Mouse (Mus musculus): ENCODE data around the gene Inpp5a.
A peak's percentile ranks its signal among the peaks of the same experiment; 100 is the strongest.

The Inpp5a gene

DNA sequence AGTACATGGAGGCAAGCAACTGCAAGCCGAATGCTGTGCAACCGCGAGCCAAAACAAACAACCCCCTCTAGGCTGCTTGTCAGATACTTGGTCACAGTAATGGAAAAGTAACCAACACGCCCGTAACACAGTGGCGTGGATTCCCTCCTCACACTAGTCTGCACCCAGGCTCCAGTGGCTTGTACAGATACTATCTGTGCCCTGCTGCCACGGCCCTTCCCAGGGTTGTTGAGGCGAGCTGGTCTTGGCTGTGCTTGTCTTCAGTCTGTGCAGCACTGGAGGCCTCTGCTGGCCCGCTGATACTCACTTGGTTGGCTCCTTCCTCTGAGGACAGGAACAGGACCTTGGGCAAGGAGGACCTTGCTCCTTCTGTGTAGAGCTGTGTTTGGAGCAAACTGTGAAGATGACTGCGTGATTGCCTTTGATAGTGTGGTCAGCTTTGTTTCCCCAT lies 52.9 kb downstream of the Inpp5a start:
- DNase-seq (ENCODE audit: low spot score), result no peak

GRCm38 (mm10) chr7:139445621-139446020 lies 56.7 kb downstream of the Inpp5a start:
- no peak for DNase-seq (ENCODE audit: low spot score)

DNA sequence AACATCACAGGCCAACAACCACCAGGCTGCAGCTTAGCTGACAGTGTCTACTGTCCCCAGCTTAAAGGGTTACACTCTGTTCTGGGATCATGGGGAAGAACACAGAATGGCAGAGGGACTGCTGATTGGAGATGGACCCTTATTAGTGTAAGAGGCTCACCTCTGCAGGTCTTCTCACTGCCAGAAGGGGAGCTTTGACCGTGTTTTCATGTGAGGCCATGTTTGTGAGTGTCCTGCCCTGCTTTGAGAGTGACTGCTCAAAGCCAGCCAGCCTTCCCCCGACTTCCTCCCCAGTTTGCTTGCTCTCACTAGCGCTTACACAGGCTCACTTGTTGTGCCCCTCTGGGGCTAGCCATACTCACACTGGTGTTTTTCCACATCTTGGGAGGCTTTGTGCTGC lies 58.5 kb downstream of the Inpp5a start:
- no peak for DNase-seq (ENCODE audit: low spot score)

GRCm38 (mm10) chr7:139450186-139450998 lies 61.5 kb downstream of the Inpp5a start:
- no peak for DNase-seq (ENCODE audit: low spot score)

- no peak for DNase-seq (ENCODE audit: low spot score)
These were observed 62.8 kb downstream of the Inpp5a start for GRCm38 (mm10) chr7:139451711-139452110.

- no peak for DNase-seq (ENCODE audit: low spot score)
These were observed 63.3 kb downstream of the Inpp5a start for GRCm38 (mm10) chr7:139452199-139452598.

GRCm38 (mm10) chr7:139453198-139453597 lies 64.3 kb downstream of the Inpp5a start:
- no peak for DNase-seq (ENCODE audit: low spot score)

GRCm38 (mm10) chr7:139454285-139454684 lies 65.4 kb downstream of the Inpp5a start:
- no peak for DNase-seq (ENCODE audit: low spot score)

DNA sequence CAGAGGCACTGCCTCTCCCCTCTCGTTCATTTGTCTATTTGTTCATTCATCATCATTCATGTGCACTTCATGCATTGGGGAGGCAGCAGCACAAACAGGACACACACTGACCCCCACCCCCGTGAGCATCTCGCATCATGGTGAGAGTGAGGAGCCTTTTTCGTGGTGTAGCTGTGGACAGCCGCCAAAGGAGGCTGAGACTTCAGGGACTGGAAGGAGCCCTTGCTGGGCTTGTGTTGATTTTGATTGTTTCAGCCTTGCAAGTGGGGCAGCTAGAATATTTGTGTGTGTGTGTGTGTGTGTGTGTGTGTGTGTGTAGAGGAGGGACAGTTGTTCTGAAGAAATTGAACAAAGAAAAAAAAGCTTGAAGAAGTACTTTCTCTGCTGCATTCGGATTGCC lies 67.8 kb downstream of the Inpp5a start:
- no peak for DNase-seq (ENCODE audit: low spot score)

- no peak for DNase-seq (ENCODE audit: low spot score)
These were observed 72.4 kb downstream of the Inpp5a start for GRCm38 (mm10) chr7:139461344-139461743.

DNA sequence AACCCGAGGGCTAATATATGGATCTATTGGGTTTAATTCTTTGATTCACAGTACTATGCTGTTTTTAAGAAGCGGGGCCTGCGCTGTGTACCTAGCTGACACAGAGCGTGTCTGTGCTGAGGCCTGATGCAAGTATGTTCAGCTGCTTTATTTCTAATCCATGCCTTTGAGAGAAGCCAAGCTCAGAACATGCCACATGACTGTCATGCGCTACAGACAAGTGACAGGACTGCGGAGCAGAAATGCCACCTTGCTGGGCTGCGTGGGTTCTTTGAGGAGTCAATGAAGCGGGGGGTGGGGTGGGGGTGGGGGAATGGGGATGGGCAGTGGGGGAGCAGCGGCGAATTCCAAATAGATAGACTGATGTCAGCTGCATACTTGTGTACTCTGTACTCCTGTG lies 73.2 kb downstream of the Inpp5a start:
- DNase-seq (ENCODE audit: low spot score), result no peak

GRCm38 (mm10) chr7:139465538-139465937 lies 76.6 kb downstream of the Inpp5a start:
- no peak for DNase-seq (ENCODE audit: low spot score)

DNA sequence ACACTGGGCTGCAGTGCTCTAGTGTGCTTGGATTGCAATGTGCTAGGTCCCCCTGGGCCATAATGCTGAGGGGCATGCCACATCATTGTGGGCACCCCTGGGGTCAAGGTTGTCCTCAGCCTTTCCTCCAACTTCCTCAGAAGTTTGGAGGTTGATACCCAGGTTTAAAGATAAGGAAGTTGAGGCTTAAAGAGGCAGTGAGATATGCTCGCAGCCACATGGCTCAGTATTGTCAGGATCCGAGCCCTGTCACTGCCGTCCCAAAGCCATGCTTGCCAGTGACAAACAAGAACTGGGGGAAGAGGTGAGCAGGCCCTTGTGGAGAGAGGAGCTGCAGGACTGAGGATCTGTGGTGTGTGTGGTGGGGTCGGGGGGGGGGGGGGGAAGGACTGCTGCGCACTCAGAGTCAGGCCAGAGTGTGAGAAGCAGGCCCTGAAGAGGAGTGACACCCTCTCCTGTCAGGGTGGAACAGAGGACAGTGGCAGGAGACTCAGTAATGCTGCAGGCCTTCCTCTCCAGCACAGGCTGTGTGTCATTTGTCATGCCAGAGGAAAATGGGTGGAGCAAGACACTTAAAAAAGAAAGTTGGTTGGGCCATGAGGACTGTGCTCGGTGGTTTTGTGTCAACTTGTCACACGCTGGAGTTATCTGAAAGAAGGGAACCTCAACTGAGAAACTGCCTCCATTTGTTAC lies 77.7 kb downstream of the Inpp5a start:
- no peak for DNase-seq (ENCODE audit: low spot score)

GRCm38 (mm10) chr7:139467177-139467895 lies 78.4 kb downstream of the Inpp5a start:
- no peak for DNase-seq (ENCODE audit: low spot score)

- no peak for DNase-seq (ENCODE audit: low spot score)
These were observed 79.0 kb downstream of the Inpp5a start for GRCm38 (mm10) chr7:139467896-139468279.

DNA sequence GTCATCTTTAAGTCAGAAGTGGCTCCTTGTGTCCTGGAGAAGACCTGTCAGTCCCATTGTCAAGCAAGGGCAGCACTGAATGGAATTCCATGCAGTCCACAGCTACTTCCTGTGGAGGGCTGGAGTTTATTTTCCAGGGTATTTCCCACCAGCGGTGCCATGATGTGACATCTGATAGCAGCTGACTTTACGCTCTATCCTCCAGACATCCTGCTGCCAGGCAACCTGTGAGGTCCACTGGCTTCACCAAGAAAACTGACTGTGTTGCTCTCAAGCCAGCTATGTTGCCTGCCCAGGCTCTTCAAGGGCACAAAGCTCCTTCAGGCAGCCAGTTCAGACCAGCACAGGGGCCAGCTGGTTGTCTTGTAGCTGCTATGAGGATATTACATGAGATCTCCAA lies 79.5 kb downstream of the Inpp5a start:
- peak; percentile 14 for DNase-seq (ENCODE audit: low spot score)

DNA sequence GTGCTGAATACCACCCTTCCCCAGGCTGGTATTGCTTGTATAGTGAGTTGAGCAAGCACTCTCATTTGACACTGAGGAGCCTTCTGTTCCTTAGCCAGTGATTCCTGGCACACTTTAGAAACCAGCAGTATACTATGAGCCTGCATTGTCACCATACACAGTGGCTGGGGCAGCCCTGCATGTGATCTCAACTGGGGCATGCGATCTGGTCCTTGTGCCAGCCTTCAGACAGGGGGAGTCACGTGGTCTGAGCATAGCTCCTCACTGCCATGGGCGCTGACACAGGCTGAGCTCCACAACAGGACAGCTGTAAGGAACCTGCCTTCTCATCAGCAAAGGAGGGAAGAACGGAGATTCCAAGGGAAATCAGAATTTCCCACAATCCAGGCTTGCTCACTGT lies 80.5 kb downstream of the Inpp5a start:
- no peak for DNase-seq (ENCODE audit: low spot score)

DNA sequence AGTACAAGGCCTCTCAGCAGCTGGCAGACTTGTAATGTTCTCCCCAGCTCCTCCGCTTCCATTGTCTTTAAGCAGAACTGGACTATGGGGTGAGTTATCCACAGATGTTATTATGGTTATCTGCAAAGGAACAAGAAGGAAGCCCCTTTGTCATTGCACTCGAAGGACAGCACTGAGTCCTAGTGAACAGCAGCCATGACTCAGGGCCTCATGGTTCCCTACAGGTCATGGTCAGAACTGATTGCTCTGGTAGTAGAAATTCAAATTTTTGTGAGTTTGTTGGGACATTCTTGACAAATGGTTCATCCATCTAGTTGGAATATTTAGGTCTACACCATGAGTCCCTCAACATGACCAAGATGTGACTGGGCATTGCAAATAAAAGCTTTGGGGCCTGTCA lies 81.6 kb downstream of the Inpp5a start:
- DNase-seq (ENCODE audit: low spot score), result no peak

DNA sequence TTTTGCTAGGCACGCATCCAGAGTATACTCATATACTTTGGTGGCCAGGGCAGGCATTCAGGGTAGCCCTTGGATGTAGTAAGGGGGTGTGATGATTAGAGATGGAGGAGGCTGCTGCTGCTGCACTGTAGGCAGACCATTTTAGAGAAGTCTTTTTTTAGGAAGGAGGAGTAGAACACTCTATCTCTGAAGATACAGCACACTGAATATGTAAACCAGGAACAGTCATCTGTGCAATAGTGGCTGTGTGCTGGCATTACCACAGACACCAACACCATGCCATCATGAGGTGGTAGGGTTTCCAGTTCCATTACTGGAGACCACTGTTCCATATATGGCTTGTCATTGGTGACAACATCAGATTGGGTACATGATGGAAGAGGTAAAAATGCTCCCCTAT lies 83.1 kb downstream of the Inpp5a start:
- DNase-seq (ENCODE audit: low spot score), result no peak

DNA sequence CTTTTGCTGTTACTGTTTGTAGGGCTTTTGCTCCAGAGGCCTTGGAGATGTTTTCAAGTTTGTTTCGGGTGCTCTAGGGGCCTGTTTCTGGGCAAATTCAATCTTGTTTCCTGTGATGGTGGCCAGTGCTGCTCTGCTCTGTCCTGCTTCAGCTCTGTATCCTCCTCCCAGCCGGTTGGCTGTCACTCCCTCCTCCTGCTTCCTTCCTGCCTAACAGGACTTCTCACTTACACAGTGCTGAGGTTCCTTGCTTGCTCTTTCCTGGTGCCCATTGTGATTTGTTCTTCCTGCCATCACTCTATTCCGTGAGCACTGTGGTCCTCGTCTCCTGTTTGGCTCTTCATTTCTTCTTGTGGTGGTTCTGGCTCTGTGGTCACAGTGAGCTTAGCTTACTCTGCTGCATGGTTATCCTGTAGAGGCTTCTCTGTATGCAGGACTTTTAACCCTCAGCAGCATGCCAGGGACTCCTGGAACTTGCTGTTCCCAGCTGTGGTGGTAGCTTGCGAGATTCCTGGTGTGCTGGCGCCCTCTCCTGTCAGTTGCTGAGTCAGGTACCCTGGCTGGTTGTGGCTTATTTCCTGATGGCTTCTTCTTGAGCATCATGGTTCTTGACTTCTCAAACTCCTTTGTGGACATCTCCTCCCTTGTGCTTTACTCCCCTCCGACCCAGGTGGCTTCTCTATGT lies 84.1 kb downstream of the Inpp5a start:
- DNase-seq (ENCODE audit: low spot score), result peak; percentile 74

- no peak for DNase-seq (ENCODE audit: low spot score)
These were observed 87.0 kb downstream of the Inpp5a start for GRCm38 (mm10) chr7:139475896-139476295.

GRCm38 (mm10) chr7:139476700-139477099 lies 87.8 kb downstream of the Inpp5a start:
- no peak for DNase-seq (ENCODE audit: low spot score)

Data from yolk sac, embryonic 10.5 days (tissue).